Mouse (Mus musculus): ENCODE measurements at regions not wholly inside any gene's neighbourhood (a gene's known extent, or its start where the extent isn't known, plus 50 kb on each side); places are given as distances from the start of the nearest gene placed in this dataset.
"Not testable (repeated sequence)": the region's sequence is repeated elsewhere in the genome, so short reads cannot be mapped to it uniquely, and the experiment has no call there.

GRCm38 (mm10) chr7:60492028-60492995 is 352.3 kb upstream of the Snrpn start:
- TF ChIP-seq ZC3H11A (IDR thresholded peaks at IDR 0.05; ENCODE audit: borderline replicate concordance, low read depth, low read length); HCFC1 (IDR thresholded peaks at IDR 0.05; ENCODE audit: borderline replicate concordance, insufficient read depth, low read length); MAFK (IDR thresholded peaks at IDR 0.05; ENCODE audit: insufficient read depth, low read depth, low read length); CHD2 (IDR thresholded peaks at IDR 0.05; ENCODE audit: low read depth, low read length): not testable (repeated sequence)

All from ES-E14 (cell line).